Mouse (Mus musculus): Measurements from ENCODE around the gene Tfrc. TPM values are rescaled to one million over a fixed set of nuclear protein-coding genes. Genes with fewer than 3 reads are reported as not detected.

Tfrc gene
- polyA plus RNA-seq, 1 experiment from 2014 or later, result 317 TPM

DNA sequence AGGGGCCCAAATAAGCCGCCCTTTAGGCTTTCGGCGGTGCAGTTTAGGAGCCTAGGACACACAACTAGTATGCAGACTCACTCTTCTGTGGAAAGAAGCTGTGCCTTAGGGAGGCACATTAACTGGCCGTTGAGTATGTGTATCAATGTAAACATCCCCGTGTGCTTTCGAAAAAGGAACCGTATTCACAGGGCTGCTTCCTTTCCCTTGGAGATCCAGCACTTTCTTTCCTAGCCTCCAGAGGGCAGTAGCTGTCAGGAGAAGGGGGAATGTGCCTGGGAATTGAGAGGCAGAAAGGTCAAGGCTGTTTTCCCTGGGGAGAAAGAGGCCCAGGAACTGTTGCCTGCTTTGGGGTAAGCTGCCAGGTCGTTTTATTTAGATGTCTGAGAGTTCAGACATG lies 50.7 kb downstream of the Tfrc start:
- peak overlapping the region; percentile 23; the same call in 1 of the 2 replicates for H3K9ac ChIP-seq (ENCODE audit: low read depth, low read length)
- no peak overlapping the region for H3K27ac ChIP-seq (ENCODE audit: low read length)

DNA sequence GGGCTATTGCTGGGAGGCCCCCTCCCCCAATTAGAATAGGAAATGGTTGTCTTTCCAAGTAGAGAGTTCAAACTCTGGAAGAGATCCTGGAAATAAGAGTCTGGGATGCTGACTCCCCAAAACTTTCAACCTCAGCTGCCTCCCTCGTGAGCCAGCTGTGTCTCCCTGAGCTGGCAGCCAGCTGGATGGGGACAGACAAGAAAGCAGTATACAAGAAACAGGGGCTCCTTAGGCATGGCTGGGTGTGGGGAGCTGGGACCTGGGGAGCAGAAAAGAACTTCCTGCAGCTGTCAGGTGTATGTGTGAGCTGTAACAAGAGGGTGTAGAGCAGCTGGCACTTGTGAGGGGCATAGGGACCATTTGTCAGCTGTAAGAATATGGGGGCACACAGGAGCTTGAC lies 51.4 kb downstream of the Tfrc start:
- H3K4me2 ChIP-seq (ENCODE audit: low read depth, low read length), result no peak overlapping the region

More for the DNA sequence above, 50.7 kb downstream of the Tfrc start:
- H3K36me3 ChIP-seq (ENCODE audit: control insufficient read depth, insufficient read depth), result no peaks in the 10 kb centered on the region
- no peaks in the 10 kb centered on the region for H3K9me3 ChIP-seq (replicated peaks; ENCODE audit: control insufficient read depth, low read length)
- H3K27me3 ChIP-seq (ENCODE audit: control insufficient read depth, insufficient read depth, low read depth, low read length), result no peaks in the 10 kb centered on the region
- peaks cover 56% of the 10 kb centered on the region for H3K4me1 ChIP-seq (ENCODE audit: control insufficient read depth, low read depth, low read length)
- WGBS (ENCODE audit: insufficient replicate concordance), result 12% methylated on average over 8 of the region's 8 CpGs
- 0 out of 2 replicates have a peak overlapping the region, but pooled peaks have one; percentile 20 for H3K4me3 ChIP-seq (ENCODE audit: low read depth, low read length)
- 0 out of 2 replicates have a peak overlapping the region, but pooled peaks have one; percentile 43 for H3K4me2 ChIP-seq (ENCODE audit: low read depth, low read length)
- ATAC-seq (ENCODE audit: low read depth), result no peak

DNA sequence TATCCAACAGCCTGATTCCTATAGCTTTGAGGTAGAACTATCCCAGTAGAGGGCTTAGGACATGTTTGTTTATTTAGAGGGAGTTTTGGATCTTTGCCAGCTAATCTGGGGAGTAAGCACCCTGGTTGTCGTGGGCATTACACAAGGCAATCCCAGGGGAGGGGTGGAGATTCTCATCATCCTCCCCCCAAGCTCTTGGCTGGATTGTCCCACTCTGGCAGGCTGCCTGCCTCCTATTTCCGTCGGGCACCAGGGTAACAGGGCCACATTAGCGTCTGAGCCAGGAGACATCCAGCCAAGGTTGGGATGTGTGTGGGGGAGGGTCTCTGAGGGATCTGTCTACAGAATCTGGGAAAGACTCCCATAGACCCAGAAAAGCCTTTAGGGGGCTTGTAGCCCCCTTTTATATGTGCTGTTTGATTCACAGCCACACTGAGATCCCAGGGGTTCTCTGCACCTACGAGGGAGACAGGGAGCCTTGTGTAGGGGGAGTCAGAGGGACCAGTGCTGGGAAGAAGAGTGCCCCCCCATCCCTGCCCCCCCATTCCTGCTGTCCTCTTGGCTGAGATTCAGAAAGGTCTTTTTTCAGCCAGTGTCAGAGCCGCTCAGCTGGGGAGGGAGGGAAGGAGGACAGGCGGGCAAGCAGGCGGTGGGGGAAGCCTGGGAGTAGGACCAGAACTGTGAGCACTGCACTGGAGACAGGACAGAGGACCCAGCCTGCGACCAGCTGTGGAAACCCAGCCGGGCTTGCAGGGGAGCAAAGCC lies 52.0 kb downstream of the Tfrc start:
- WGBS (ENCODE audit: insufficient replicate concordance), result 30% methylated on average over 10 of the region's 10 CpGs
- peak; percentile 33 for ATAC-seq (ENCODE audit: low read depth)
- Histone ChIP-seq H3K4me2 (ENCODE audit: low read depth, low read length) (no peak overlapping the region; the same call in 1 of the 2 replicates), H3K9me3 (replicated peaks; ENCODE audit: control insufficient read depth, low read length) (no peaks in the 10 kb centered on the region), H3K9ac (ENCODE audit: low read depth, low read length) (no peak overlapping the region), H3K27me3 (ENCODE audit: control insufficient read depth, insufficient read depth, low read depth, low read length) (no peaks in the 10 kb centered on the region), H3K4me3 (ENCODE audit: low read depth, low read length) (no peak overlapping the region), H3K27ac (ENCODE audit: low read length) (peak overlapping the region; percentile 31), H3K4me1 (ENCODE audit: control insufficient read depth, low read depth, low read length) (peaks cover 68% of the 10 kb centered on the region), H3K36me3 (ENCODE audit: control insufficient read depth, insufficient read depth) (no peaks in the 10 kb centered on the region)

More for the DNA sequence above, 51.4 kb downstream of the Tfrc start:
- Histone ChIP-seq H3K36me3 (ENCODE audit: control insufficient read depth, insufficient read depth) (no peaks in the 10 kb centered on the region), H3K9me3 (replicated peaks; ENCODE audit: control insufficient read depth, low read length) (no peaks in the 10 kb centered on the region), H3K4me3 (ENCODE audit: low read depth, low read length) (no peak overlapping the region), H3K27ac (ENCODE audit: low read length) (peak overlapping the region; percentile 31), H3K27me3 (ENCODE audit: control insufficient read depth, insufficient read depth, low read depth, low read length) (no peaks in the 10 kb centered on the region), H3K9ac (ENCODE audit: low read depth, low read length) (no peak overlapping the region), H3K4me1 (ENCODE audit: control insufficient read depth, low read depth, low read length) (peaks cover 62% of the 10 kb centered on the region)
- no peak for ATAC-seq (ENCODE audit: low read depth)
- 58% methylated on average over 1 of the region's 1 CpGs for WGBS (ENCODE audit: insufficient replicate concordance)

DNA sequence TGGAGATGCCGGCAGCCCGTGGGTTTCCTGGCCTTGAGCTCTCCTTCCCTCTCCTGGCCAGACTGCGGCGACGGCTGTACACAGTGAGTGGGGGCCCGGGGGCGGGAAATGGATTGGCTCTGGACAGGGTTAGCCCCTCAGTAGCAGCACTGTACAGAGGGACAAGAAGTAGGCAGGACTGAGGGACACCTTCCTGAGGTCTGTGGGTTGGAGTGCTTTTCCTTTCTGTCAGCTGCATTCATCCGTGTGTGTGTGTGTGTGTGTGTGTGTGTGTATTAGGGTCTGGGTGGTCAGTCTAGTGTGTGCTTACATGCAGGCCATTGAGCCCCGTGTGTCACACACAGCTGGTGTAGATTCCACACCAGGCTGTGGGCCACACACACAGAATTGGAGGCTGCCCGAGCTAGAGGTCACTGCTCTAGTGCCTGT lies 52.8 kb downstream of the Tfrc start:
- 41% methylated on average over 10 of the region's 10 CpGs for WGBS (ENCODE audit: insufficient replicate concordance)
- no peak for ATAC-seq (ENCODE audit: low read depth)
- Histone ChIP-seq H3K4me2 (ENCODE audit: low read depth, low read length) (no peak overlapping the region; the same call in 1 of the 2 replicates), H3K27me3 (ENCODE audit: control insufficient read depth, insufficient read depth, low read depth, low read length) (no peaks in the 10 kb centered on the region), H3K4me3 (ENCODE audit: low read depth, low read length) (no peak overlapping the region), H3K27ac (ENCODE audit: low read length) (no peak overlapping the region), H3K9ac (ENCODE audit: low read depth, low read length) (no peak overlapping the region), H3K9me3 (replicated peaks; ENCODE audit: control insufficient read depth, low read length) (no peaks in the 10 kb centered on the region), H3K36me3 (ENCODE audit: control insufficient read depth, insufficient read depth) (no peaks in the 10 kb centered on the region), H3K4me1 (ENCODE audit: control insufficient read depth, low read depth, low read length) (peaks cover 71% of the 10 kb centered on the region)

DNA sequence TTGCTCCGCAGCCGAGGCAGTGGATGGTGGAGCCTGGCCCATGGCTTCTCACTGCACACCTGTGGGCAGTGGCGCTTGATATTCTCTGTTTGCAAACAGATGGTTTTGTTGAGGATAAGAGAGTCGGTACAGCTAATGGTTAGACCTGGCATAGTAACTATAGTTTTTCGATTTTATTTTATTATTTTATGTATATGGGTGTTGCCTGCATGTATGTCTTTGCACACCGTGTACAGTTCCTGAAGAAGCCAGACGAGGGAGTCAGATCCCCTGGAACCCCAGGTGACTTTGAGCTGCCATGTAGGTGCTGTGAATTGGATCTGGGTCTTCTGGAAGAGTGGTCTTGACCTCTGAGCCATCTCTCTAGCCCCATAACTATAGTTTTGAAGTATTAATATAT lies 53.7 kb downstream of the Tfrc start:
- ATAC-seq (ENCODE audit: low read depth), result no peak
- Histone ChIP-seq H3K27me3 (ENCODE audit: control insufficient read depth, insufficient read depth, low read depth, low read length) (no peaks in the 10 kb centered on the region), H3K27ac (ENCODE audit: low read length) (no peak overlapping the region), H3K4me2 (ENCODE audit: low read depth, low read length) (no peak overlapping the region), H3K4me1 (ENCODE audit: control insufficient read depth, low read depth, low read length) (peaks cover 79% of the 10 kb centered on the region), H3K4me3 (ENCODE audit: low read depth, low read length) (no peak overlapping the region), H3K36me3 (ENCODE audit: control insufficient read depth, insufficient read depth) (no peaks in the 10 kb centered on the region), H3K9ac (ENCODE audit: low read depth, low read length) (no peak overlapping the region), H3K9me3 (replicated peaks; ENCODE audit: control insufficient read depth, low read length) (no peaks in the 10 kb centered on the region)
- 79% methylated on average over 7 of the region's 7 CpGs for WGBS (ENCODE audit: insufficient replicate concordance)

DNA sequence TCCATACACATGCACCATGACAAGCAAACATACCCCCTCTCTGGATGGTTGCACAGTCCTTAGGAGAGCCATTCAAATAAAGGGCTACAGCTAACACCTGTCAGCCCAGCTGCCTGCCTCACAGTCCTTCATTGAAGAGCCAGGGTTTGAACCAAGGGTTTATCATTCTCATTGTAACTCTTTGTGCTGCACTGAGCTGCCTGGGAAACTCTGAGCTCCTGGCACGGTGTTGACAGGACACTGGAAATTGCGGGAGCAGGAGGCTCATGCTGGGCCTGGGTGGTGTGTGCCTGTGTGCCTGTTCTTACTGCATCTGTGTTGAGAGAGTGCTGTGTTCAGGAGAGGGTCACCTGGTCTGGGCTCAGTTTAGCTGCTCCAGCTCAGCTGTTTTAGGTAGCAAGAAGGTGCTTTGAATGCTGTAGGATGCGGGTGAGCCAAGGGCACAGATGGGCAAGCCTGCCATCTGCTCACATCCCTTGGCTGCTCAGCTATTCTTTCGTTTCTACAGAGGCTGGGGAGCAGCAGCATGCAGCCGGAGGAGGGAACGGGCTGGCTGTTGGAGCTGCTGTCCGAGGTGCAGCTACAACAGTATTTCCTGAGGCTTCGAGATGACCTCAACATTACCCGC lies 54.6 kb downstream of the Tfrc start:
- WGBS (ENCODE audit: insufficient replicate concordance), result 72% methylated on average over 9 of the region's 9 CpGs
- H3K9ac ChIP-seq (ENCODE audit: low read depth, low read length), result no peak overlapping the region
- H3K4me2 ChIP-seq (ENCODE audit: low read depth, low read length), result peak overlapping the region; percentile 12; the same call in 1 of the 2 replicates
- no peaks in the 10 kb centered on the region for H3K27me3 ChIP-seq (ENCODE audit: control insufficient read depth, insufficient read depth, low read depth, low read length)
- peaks cover 86% of the 10 kb centered on the region for H3K4me1 ChIP-seq (ENCODE audit: control insufficient read depth, low read depth, low read length)
- ATAC-seq (ENCODE audit: low read depth), result no peak
- H3K27ac ChIP-seq (ENCODE audit: low read length), result peak overlapping the region; percentile 36; the same call in 1 of the 2 replicates
- no peaks in the 10 kb centered on the region for H3K36me3 ChIP-seq (ENCODE audit: control insufficient read depth, insufficient read depth)
- no peak overlapping the region for H3K4me3 ChIP-seq (ENCODE audit: low read depth, low read length)
- H3K9me3 ChIP-seq (replicated peaks; ENCODE audit: control insufficient read depth, low read length), result no peaks in the 10 kb centered on the region

DNA sequence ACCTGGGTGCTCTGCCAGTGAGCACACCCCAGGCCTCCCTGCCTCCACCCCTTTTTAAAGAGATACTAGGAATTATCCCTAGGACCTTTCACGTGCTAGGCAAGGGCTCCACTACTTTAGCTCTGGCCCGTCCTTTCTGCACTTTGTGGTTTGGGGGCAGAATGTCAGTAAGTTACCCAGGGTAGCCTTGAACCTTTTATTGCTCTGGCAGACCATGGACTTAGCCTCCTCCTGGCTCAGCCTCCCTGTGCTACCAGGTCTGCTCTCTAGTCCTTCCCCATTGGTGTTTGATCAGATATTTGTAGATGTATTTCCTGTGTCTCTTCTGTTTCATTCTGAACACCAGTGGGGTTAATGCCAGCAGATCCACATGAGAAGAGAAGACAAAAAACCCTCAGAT lies 55.5 kb downstream of the Tfrc start:
- Histone ChIP-seq H3K9ac (ENCODE audit: low read depth, low read length) (0 out of 2 replicates have a peak overlapping the region, but pooled peaks have one; percentile 2), H3K4me1 (ENCODE audit: control insufficient read depth, low read depth, low read length) (peaks cover 77% of the 10 kb centered on the region), H3K4me3 (ENCODE audit: low read depth, low read length) (no peak overlapping the region), H3K9me3 (replicated peaks; ENCODE audit: control insufficient read depth, low read length) (no peaks in the 10 kb centered on the region), H3K27ac (ENCODE audit: low read length) (peak overlapping the region; percentile 95), H3K36me3 (ENCODE audit: control insufficient read depth, insufficient read depth) (no peaks in the 10 kb centered on the region), H3K27me3 (ENCODE audit: control insufficient read depth, insufficient read depth, low read depth, low read length) (no peaks in the 10 kb centered on the region), H3K4me2 (ENCODE audit: low read depth, low read length) (peak overlapping the region; percentile 12; the same call in 1 of the 2 replicates)
- WGBS (ENCODE audit: insufficient replicate concordance), result 37% methylated on average over 2 of the region's 2 CpGs
- no peak for ATAC-seq (ENCODE audit: low read depth)

DNA sequence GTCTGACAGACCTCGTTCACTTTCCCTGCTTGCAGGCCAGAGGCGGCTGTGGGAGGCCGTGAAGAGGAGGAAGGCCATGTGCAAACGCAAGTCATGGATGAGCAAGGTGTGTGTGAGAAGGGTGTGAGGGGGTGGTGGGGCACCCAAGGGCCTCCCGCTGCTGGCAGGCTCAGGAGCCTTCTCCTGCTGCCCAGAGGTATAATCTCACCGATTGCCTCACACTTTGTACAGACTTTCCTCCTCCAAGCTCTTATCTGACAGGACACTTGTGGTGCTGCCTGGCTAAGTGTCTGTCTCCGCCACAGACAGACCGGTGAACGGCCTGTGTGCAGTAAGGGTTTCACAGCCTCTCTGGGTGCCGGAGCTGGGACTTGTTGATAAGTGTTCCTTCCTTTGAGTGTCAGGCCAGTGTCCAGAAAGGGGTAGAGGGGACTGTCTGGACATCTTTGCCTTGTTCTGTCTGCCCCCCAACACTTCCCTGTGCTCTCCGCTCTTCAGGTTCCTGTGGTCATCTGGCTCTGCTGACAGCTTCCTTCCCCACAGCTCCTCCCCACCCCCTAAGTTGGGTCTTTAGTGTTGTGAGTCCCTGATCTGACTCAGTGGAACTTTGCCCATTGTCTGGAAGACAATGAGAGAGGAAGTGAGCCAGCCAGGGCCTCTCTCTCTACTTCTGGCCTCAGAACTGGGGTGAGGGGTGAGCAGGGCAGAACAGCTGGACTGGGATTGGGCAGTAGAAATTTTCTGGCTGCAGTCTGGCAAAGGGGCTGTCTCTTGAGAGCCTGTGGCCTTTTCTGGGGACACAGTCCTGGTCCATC lies 57.3 kb downstream of the Tfrc start:
- peak overlapping the region; percentile 44 for H3K4me2 ChIP-seq (ENCODE audit: low read depth, low read length)
- peak overlapping the region; percentile 9; the same call in 1 of the 2 replicates for H3K4me3 ChIP-seq (ENCODE audit: low read depth, low read length)
- peak overlapping the region; percentile 95 for H3K27ac ChIP-seq (ENCODE audit: low read length)
- no peaks in the 10 kb centered on the region for H3K36me3 ChIP-seq (ENCODE audit: control insufficient read depth, insufficient read depth)
- peak; percentile 92 for ATAC-seq (ENCODE audit: low read depth)
- 11% methylated on average over 11 of the region's 11 CpGs for WGBS (ENCODE audit: insufficient replicate concordance)
- no peaks in the 10 kb centered on the region for H3K27me3 ChIP-seq (ENCODE audit: control insufficient read depth, insufficient read depth, low read depth, low read length)
- peak overlapping the region; percentile 46 for H3K9ac ChIP-seq (ENCODE audit: low read depth, low read length)
- peaks cover 73% of the 10 kb centered on the region for H3K4me1 ChIP-seq (ENCODE audit: control insufficient read depth, low read depth, low read length)
- H3K9me3 ChIP-seq (replicated peaks; ENCODE audit: control insufficient read depth, low read length), result no peaks in the 10 kb centered on the region

Data from liver, embryonic 16.5 days (tissue).